Mouse (Mus musculus): ENCODE measurements around the gene Hnrnpl. TPM values are rescaled to one million over a fixed set of nuclear protein-coding genes. Genes with fewer than 3 reads are reported as not detected.

Hnrnpl gene
- total RNA-seq, 2 experiments from 2014 or later = 131 to 143 TPM

DNA sequence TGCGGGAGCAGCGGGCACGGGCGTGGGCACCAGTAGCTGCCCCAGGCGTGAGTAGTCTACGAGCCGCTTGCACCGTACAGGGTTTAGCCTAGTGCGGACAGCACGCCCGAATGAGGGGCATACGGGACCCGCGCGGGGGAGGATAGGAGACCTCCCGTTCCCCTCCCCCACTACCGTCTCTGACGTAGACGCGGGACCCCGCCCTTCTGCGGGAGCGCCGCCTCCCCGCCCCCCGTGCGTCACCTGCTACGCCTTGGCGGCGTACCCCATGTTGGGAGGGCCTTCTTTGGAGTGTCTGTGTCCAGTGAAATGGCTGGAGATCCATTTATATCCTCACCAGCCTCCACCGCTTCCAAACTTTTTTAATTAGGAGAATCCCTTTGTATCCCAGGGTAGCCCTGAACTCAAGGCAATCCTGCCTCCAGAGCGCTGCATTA lies 634 bp downstream of the Hnrnpl start:
- peak overlapping the region; percentile 87 for H3K4me3 ChIP-seq
- peak; percentile 98 for DNase-seq
- intact Hi-C loops (cut with DNase I) = loop anchor here (5.0 kb wide), 1 partner anchor 163 kb away; no protein-coding TSS in a partner anchor
- peak overlapping the region; percentile 100 for H3K27ac ChIP-seq
- no peak for TF ChIP-seq CTCF (IDR thresholded peaks at IDR 0.05)

DNA sequence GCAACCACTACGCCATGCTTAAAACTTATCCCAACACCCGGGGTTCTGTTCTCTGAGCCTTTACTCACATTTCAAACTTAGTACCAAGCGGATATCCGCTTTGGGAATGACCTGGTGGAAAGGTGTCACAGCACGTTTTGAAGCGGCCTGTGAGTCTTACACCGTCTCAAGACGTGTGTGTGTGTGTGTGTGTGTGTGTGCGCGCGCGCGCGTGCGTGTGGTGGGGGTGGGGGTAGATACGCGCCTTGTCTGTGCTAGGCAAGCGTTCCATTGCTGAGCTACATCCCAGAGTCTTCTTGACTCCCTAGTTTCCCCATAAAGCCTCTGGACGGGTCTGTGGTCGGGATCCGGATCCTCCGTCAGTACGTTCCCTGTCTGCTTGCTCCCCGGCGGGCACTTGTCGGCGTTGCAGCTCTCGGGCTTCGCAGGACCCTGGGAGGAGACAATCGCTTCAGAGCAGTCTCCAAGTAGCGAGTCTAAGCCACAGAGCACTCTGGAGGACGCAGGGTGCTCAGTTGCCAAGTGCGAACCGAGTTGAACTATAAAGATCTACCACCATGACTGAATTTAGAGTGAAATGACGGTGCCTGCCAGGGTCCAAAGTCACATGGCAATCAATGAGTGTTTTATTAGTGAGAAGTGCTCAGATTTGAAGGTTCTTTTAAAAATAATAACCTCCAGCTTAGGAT lies 1.2 kb downstream of the Hnrnpl start:
- DNase-seq = peak; percentile 76
- peak overlapping the region; percentile 87 for H3K4me3 ChIP-seq
- peak overlapping the region; percentile 100 for H3K27ac ChIP-seq
- no peak for TF ChIP-seq CTCF (IDR thresholded peaks at IDR 0.05)
- intact Hi-C loops (cut with DNase I) = loop anchor here (5.0 kb wide), 1 partner anchor 163 kb away; no protein-coding TSS in a partner anchor

DNA sequence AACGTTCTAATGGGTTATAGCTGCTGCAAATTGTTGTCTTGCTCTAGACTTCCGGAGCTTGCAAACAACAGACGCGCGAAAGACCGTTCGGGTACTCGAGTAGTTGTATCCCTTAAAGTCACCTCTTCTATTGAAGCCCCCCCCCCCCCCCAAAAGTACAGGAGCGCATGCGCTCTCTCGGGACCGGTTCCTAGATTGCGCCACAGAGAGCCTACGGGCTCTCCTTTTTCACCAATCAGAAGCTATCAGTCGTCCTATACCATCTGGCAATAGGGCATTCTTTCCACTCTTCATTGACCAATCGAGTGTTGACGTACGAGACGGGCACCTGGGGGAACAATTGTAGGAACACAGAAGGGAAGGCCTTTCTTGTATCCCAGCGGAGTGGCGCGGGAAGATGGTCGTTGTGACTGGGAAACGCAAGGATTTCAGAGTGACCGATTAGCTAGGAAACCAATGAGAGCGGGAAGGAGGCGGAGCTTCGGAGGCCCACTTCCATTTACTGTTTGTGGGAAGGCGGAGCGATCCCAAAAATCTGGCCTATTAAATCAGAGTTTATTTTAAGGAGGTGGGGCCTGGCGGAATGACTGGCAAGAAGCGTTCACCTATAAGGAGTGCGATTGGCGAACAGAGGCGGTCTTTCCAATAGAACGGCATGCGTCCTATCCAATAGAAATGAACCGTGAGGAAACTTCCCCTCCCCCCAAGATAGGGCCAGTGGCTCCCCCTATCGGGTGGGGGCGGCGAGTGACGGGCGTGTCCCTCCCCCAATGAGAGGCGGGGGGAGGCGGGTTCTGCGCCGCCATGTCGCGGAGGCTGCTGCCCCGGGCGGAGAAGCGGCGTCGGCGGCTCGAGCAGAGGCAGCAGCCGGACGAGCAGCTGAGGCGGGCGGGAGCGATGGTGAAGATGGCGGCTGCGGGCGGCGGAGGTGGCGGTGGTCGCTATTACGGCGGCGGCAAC lies 2.0 kb downstream of the Hnrnpl start:
- peak; percentile 61 for TF ChIP-seq CTCF (IDR thresholded peaks at IDR 0.05)
- Histone ChIP-seq H3K4me3 (peak overlapping the region; percentile 91), H3K27ac (peak overlapping the region; percentile 100)
- peak; percentile 98 for DNase-seq
- intact Hi-C loops (cut with DNase I) = no loop called here

DNA sequence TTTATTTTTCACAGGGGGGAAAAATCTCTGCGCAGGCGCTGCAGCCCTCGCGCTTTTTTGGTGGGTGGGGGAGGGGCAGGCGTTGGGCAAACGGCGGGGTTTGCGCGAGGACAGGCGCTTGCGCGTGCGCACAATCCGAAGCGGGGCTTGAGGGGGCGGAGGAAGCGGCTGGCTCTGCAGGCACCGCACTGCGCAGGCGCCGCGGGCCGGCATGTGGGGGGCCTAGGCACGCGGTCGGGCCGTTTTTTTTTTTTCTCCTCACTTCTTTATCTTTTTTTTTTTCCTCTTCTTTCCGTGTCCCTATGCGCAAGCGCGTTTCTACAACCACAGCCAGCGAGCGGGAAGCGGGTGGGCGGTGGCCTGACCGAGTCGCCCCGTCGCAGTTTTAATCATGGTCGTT lies 2.9 kb downstream of the Hnrnpl start:
- peak overlapping the region; percentile 91 for H3K4me3 ChIP-seq
- DNase-seq = peak; percentile 98
- intact Hi-C loops (cut with DNase I) = no loop called here
- no peak for TF ChIP-seq CTCF (IDR thresholded peaks at IDR 0.05)
- H3K27ac ChIP-seq = peak overlapping the region; percentile 100

DNA sequence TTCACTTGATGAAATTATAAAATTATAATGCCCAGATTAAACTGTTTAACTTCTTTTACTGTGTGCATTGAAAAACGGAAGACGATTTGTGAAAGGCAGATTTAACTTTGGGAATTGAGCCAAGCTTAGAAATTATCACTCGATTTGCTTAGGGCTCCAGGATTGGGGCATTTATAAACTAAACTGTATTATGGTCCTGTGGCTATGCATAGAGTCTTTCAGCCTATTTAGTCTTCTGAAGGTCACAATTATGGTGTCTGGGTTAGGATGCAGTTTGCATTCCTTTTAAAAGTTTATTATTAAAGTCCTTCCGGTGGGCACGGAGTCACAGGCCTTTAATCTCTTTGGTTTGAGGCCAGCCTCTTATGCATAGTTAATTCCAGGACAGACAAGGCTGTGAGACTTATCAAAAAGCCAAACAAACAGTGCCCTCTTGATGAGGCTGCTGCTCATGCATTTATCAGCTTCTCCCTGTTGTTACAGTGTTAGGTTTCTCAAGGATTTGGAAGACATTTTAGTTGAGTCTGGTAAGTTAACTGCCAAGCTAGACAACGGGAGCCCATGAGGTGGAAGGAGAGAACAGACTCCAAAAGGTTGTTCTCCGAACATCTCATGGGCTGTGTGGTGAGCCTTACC lies 3.4 kb downstream of the Hnrnpl start:
- no peak for TF ChIP-seq CTCF (IDR thresholded peaks at IDR 0.05)
- H3K27ac ChIP-seq = peak overlapping the region; percentile 100
- intact Hi-C loops (cut with DNase I) = loop anchor here (1.0 kb wide), 1 partner anchor 12 kb away; no protein-coding TSS in a partner anchor

DNA sequence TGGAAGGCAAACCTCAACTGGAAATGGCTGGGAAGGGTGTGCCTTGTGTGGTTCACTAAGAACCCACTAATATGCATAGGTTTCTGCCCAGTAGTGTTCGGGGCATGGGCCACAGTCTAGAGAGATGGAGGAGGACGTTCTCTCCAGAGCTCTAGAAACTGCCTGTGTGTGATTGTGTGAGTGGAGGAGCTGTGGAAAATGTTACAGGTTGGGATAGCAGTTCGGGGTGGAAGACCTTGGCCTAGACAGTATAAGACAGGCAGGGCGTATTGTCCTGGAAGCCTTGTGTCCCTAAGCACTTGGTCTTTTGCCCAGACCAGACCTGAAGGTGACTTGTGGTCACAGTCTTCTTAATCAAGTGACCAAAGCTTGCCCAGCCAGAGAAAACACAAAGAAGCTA lies 4.1 kb downstream of the Hnrnpl start:
- H3K4me3 ChIP-seq = peak overlapping the region; percentile 91
- DNase-seq = no peak
- H3K27ac ChIP-seq = peak overlapping the region; percentile 100
- TF ChIP-seq CTCF (IDR thresholded peaks at IDR 0.05) = no peak
- intact Hi-C loops (cut with DNase I) = loop anchor here (1.0 kb wide), 1 partner anchor 11 kb away; no protein-coding TSS in a partner anchor

More for the DNA sequence above, 3.4 kb downstream of the Hnrnpl start:
- H3K4me3 ChIP-seq = peak overlapping the region; percentile 91
- no peak for DNase-seq

DNA sequence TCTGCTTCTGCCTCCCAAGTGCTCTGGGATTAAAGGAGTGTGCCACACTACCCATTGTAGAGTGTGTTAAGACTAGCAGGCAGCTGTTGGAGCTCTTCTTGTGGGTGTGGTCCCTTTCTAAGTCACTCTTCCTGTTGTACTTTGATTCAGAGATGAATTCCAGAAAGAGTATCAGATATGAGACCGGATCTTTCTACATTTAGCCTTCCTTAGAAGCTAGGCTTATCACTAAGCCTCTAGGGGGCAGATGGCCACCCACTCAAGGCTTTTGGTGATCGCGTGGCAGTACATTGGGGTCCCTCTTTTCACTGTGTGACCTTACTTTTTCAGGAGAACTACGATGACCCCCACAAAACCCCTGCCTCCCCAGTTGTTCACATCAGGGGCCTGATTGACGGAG lies 4.6 kb downstream of the Hnrnpl start:
- TF ChIP-seq CTCF (IDR thresholded peaks at IDR 0.05) = peak; percentile 43
- no peak for DNase-seq
- intact Hi-C loops (cut with DNase I) = loop anchor here (1.0 kb wide), 1 partner anchor 10 kb away; no protein-coding TSS in a partner anchor
- peak overlapping the region; percentile 100 for H3K27ac ChIP-seq
- peak overlapping the region; percentile 91 for H3K4me3 ChIP-seq

DNA sequence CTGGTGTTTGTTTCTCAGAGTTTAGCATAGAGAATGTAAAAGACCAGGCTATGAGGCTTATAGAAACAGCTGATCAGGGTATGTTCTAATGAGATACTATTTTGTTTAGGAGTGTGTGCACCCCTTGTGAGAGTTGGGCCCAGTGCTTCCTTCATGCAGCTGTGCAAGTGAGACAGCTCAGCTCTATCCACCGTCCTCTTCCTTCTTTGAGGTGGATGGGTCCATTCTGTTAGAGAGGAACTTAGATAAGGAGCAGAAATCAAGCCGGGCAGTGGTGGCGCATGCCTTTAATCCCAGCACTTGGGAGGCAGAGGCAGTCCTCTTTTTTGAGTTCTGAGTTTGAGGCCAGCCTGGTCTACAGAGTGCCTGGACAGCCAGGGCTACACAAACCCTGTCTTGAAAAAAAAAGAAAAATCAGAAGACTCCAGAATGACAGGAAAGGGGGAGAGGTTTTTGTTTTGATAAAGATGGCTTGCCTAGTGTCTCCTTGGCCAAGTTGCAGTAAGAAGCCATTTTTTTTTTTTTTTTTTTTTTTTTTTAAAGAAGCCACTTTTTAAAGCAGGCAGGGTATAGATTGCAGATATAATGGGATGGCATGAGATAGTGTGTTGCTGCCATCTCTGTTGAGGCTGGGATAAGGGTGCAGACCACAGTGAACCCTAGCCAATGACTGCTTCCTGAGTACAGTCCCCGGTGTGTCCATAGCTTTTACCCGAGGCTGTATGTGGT lies 6.1 kb downstream of the Hnrnpl start:
- intact Hi-C loops (cut with DNase I) = no loop called here
- H3K4me3 ChIP-seq = no peak overlapping the region
- no peak for TF ChIP-seq CTCF (IDR thresholded peaks at IDR 0.05)
- no peak overlapping the region for H3K27ac ChIP-seq
- DNase-seq = no peak

DNA sequence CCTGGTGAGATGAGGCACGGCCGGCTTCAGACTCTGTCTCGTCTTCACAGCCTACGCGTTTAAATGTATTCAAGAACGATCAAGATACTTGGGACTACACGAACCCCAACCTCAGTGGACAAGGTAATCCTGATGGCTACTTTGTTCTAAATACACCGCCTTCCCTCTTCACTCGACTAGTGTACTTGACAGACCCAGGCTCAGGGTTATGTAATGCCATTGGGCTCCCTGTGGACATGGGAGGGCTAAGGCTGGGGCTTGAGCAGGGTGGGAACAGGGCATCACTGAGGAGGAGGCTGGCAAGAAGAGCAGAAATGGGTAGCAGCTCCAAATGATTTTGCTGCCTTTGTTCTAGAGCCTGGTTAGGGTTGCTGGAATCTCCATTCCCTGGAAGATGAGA lies 6.9 kb downstream of the Hnrnpl start:
- Histone ChIP-seq H3K27ac (no peak overlapping the region), H3K4me3 (no peak overlapping the region)
- DNase-seq = no peak
- TF ChIP-seq CTCF (IDR thresholded peaks at IDR 0.05) = no peak
- intact Hi-C loops (cut with DNase I) = no loop called here

DNA sequence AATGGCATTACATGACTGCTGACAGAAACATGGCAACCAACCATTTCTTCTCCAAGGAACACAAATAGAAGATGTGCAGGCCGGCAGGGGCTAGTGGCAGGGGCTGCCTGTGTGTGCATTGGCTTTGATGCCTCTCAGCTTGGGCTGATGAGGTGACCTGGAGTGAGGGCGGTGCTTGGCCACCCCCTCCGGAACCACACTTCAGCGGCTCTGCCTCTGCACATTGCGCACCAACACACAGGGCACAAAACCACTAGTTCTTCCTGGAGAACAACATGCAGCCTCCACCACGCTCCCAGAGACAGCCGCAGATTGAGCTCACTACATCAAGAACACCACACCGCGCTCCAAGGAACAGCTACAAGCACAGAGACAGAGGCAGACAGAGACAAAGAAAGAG lies 7.9 kb downstream of the Hnrnpl start:
- no peak for DNase-seq
- intact Hi-C loops (cut with DNase I) = no loop called here
- Histone ChIP-seq H3K27ac (0 out of 2 replicates have a peak overlapping the region, but pooled peaks have one; percentile 16), H3K4me3 (0 out of 2 replicates have a peak overlapping the region, but pooled peaks have one; percentile 15)
- no peak for TF ChIP-seq CTCF (IDR thresholded peaks at IDR 0.05)

DNA sequence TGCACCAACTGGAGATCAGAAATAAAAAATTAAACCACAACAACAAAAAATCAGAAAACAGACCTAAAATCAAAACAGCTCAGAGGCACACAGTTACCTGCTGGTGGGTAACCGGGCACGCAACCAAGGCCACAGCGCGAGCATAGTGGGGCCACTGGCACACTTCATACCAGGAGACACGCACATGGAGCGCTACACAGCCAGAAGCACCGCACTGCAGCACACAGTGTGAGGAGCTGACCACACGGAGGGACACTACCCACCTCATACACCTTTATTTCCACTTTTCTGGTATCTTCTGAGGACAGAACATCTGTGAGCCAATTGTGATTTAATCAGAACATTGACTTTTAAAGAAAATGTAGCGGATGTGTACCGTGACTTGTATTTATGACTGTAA lies 8.6 kb downstream of the Hnrnpl start:
- DNase-seq = no peak
- no peak for TF ChIP-seq CTCF (IDR thresholded peaks at IDR 0.05)
- intact Hi-C loops (cut with DNase I) = no loop called here
- no peak overlapping the region for H3K4me3 ChIP-seq
- no peak overlapping the region for H3K27ac ChIP-seq

DNA sequence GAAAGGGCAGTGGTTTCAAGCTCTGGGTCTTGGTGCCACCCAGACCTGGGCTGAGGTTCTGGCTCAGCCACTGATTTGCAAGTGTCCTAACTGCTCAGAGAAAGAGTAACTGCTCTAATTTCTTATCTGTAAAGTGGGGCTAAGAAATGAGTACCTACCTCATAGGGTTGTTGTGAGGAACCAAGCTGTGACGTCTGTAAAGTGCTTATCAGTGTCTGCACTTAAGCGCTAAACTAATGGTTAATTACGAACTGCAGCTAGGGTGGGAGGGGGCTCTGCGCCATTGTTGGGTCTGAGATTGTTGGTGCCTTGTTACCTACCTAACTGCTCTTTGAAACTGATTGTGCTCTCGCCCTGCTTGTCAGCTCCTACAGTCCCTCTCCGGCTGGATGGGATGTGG lies 9.2 kb downstream of the Hnrnpl start:
- intact Hi-C loops (cut with DNase I) = no loop called here
- Histone ChIP-seq H3K4me3 (no peak overlapping the region; the same call in 1 of the 2 replicates), H3K27ac (0 out of 2 replicates have a peak overlapping the region, but pooled peaks have one; percentile 8)
- no peak for TF ChIP-seq CTCF (IDR thresholded peaks at IDR 0.05)
- no peak for DNase-seq

Data from gastrocnemius, adult 2 months (tissue).